In genomic region chr17:71260658-71261057, GRCm38 (mm10) we compare ENCODE assay signal across 18 mouse cellular contexts. TPM values are rescaled to one million over a fixed set of nuclear protein-coding genes. Genes with fewer than 3 reads are reported as not detected.
A peak's percentile ranks its signal among the peaks of the same experiment; 100 is the strongest.
DNase-seq lines count a peak whose midpoint lies in the region; ATAC-seq lines count a peak whose summit lies in the region.
"Had no signal": no experiment of that assay in that cellular context is flagged by ENCODE, and none has a peak within 500 bp of the region (broad histone marks: within the 10 kb centered on the region; RNA-seq: fewer than 3 reads in every experiment).

No protein-coding gene starts in this region.

- no peak for DNase-seq in liver
- peak; percentile 19 for DNase-seq in R1 (ENCODE audit: low read depth, low spot score)
- no peak for DNase-seq in spleen, postnatal 10 days (ENCODE audit: low spot score in 2 of 2)
- DNase-seq: cerebellum, adult 9-11 months; embryo, embryonic 11 days; gastrocnemius, adult 2 months; heart, adult 18-20 months; heart, postnatal 10 days; right cerebral cortex, postnatal 25 days had no signal

- H3K36me3 ChIP-seq in erythroblast, embryonic 14.5 days (ENCODE audit: control insufficient read depth): peaks cover 84% of the 10 kb centered on the region
- peaks cover 9% of the 10 kb centered on the region for H3K36me3 ChIP-seq in liver, embryonic 12.5 days
- H3K36me3 ChIP-seq in liver, embryonic 16.5 days (ENCODE audit: control insufficient read depth, insufficient read depth): peaks cover 8% of the 10 kb centered on the region; the same call in 1 of the 2 replicates
- no peaks in the 10 kb centered on the region for H3K36me3 ChIP-seq in midbrain, embryonic 15.5 days (replicated peaks)
- H3K36me3 ChIP-seq: hindbrain, embryonic 15.5 days; neural tube, embryonic 13.5 days had no signal

- H3K27me3 ChIP-seq in erythroblast, embryonic 14.5 days (ENCODE audit: control insufficient read depth): no peaks in the 10 kb centered on the region
- no peaks in the 10 kb centered on the region for H3K27me3 ChIP-seq in liver, embryonic 12.5 days (replicated peaks)
- no peaks in the 10 kb centered on the region for H3K27me3 ChIP-seq in liver, embryonic 16.5 days (ENCODE audit: control insufficient read depth, insufficient read depth, low read depth, low read length)
- no peaks in the 10 kb centered on the region for H3K27me3 ChIP-seq in midbrain, embryonic 15.5 days (replicated peaks)
- H3K27me3 ChIP-seq: hindbrain, embryonic 15.5 days; neural tube, embryonic 13.5 days had no signal

- no peaks in the 10 kb centered on the region for H3K9me3 ChIP-seq in erythroblast, embryonic 14.5 days (ENCODE audit: control insufficient read depth, low read length)
- no peaks in the 10 kb centered on the region for H3K9me3 ChIP-seq in liver, embryonic 12.5 days (replicated peaks)
- no peaks in the 10 kb centered on the region for H3K9me3 ChIP-seq in liver, embryonic 16.5 days (replicated peaks; ENCODE audit: control insufficient read depth, low read length)
- no peaks in the 10 kb centered on the region for H3K9me3 ChIP-seq in midbrain, embryonic 15.5 days
- H3K9me3 ChIP-seq: hindbrain, embryonic 15.5 days; neural tube, embryonic 13.5 days had no signal

- H3K9ac ChIP-seq in liver, embryonic 12.5 days: peak overlapping the region; percentile 63
- peak overlapping the region; percentile 30; the same call in 1 of the 2 replicates for H3K9ac ChIP-seq in liver, embryonic 16.5 days (ENCODE audit: low read depth, low read length)
- no peak overlapping the region for H3K9ac ChIP-seq in midbrain, embryonic 15.5 days
- H3K9ac ChIP-seq: hindbrain, embryonic 15.5 days; neural tube, embryonic 13.5 days had no signal

- peak overlapping the region; percentile 87 for H3K27ac ChIP-seq in liver, embryonic 12.5 days
- H3K27ac ChIP-seq in liver, embryonic 16.5 days (ENCODE audit: low read length): peak overlapping the region; percentile 76
- H3K27ac ChIP-seq in midbrain, embryonic 15.5 days: no peak overlapping the region
- H3K27ac ChIP-seq: gastrocnemius, adult 2 months; hindbrain, embryonic 15.5 days; layer of hippocampus, adult 2 months; neural tube, embryonic 13.5 days had no signal

- peak overlapping the region; percentile 73 for H3K4me2 ChIP-seq in liver, embryonic 12.5 days
- no peak overlapping the region for H3K4me2 ChIP-seq in liver, embryonic 16.5 days (ENCODE audit: low read depth, low read length)
- no peak overlapping the region for H3K4me2 ChIP-seq in midbrain, embryonic 15.5 days
- H3K4me2 ChIP-seq: hindbrain, embryonic 15.5 days; neural tube, embryonic 13.5 days had no signal

- no peak for ATAC-seq in erythroblast, adult 5-6 weeks (replicated peaks; ENCODE audit: low FRiP score, poor library complexity, severe bottlenecking)
- ATAC-seq in liver, embryonic 12.5 days: no peak
- ATAC-seq in liver, embryonic 16.5 days (ENCODE audit: low read depth): no peak
- no peak for ATAC-seq in midbrain, embryonic 15.5 days (replicated peaks)
- ATAC-seq: forebrain, embryonic 16.5 days had no signal

- peak overlapping the region; percentile 40 for H3K4me3 ChIP-seq in erythroblast, embryonic 14.5 days (replicated peaks)
- H3K4me3 ChIP-seq in liver, embryonic 12.5 days: no peak overlapping the region
- H3K4me3 ChIP-seq in liver, embryonic 16.5 days (ENCODE audit: low read depth, low read length): no peak overlapping the region
- no peak overlapping the region for H3K4me3 ChIP-seq in midbrain, embryonic 15.5 days
- H3K4me3 ChIP-seq: gastrocnemius, adult 2 months; hindbrain, embryonic 15.5 days; layer of hippocampus, adult 2 months; neural tube, embryonic 13.5 days had no signal

- WGBS in liver, embryonic 12.5 days (ENCODE audit: insufficient replicate concordance): 64% methylated on average over 3 of the region's 3 CpGs
- WGBS in liver, embryonic 16.5 days (ENCODE audit: insufficient replicate concordance): 61% methylated on average over 3 of the region's 3 CpGs
- WGBS in midbrain, embryonic 15.5 days: 46% methylated on average over 3 of the region's 3 CpGs

- peaks cover 100% of the 10 kb centered on the region for H3K4me1 ChIP-seq in erythroblast, embryonic 14.5 days (ENCODE audit: control insufficient read depth)
- peaks cover 100% of the 10 kb centered on the region for H3K4me1 ChIP-seq in liver, embryonic 12.5 days
- H3K4me1 ChIP-seq in liver, embryonic 16.5 days (ENCODE audit: control insufficient read depth, low read depth, low read length): peaks cover 90% of the 10 kb centered on the region
- no peaks in the 10 kb centered on the region for H3K4me1 ChIP-seq in midbrain, embryonic 15.5 days
- H3K4me1 ChIP-seq: hindbrain, embryonic 15.5 days; neural tube, embryonic 13.5 days had no signal

RNA-seq across cellular contexts. Expression of gene Emilin2, which starts 51.1 kb away (rescaled TPM):
- 21.3 and 32.0 TPM in 2 replicates for polyA plus RNA-seq in erythroblast, embryonic 14.5 days (2012)
- total RNA-seq in erythroblast, adult 5-6 weeks (2015; ENCODE audit: low replicate concordance): 92.0 and 100 TPM in 2 replicates
- 129 and 143 TPM in 2 replicates for total RNA-seq in erythroblast, adult 5-6 weeks (2017; ENCODE audit: low replicate concordance)
- polyA plus RNA-seq in liver, embryonic 12.5 days (2016; fragmentation: Nextera tagmentation; extraction: Ambion mirVana): 28.9 and 31.1 TPM in 2 replicates
- polyA plus RNA-seq in liver, embryonic 16.5 days (2015; fragmentation: Nextera tagmentation; extraction: Ambion mirVana): 18.5 and 20.0 TPM in 2 replicates
- polyA plus RNA-seq in midbrain, embryonic 15.5 days (2015; fragmentation: Nextera tagmentation; extraction: Ambion mirVana): 1.2 and 2.0 TPM in 2 replicates
